Mouse (Mus musculus) kidney, adult 2 months (tissue): ENCODE data around the gene Slc44a3.

ENCODE experiments used
- CTCF ChIP-seq: fragments of 200-500 bp; conservative IDR thresholded peaks from 2 replicates; pipeline ENCODE4 v1.5.1; 2011; ENCODE audit warnings: low read depth, mild to moderate bottlenecking, control low read depth, low read length, moderate library complexity, mixed read lengths; ENCODE audit not compliant: insufficient read depth, insufficient read length
- POLR2A ChIP-seq: fragments of 200-500 bp; IDR thresholded peaks from one replicate; pipeline ENCODE4 v1.6.1; 2011; ENCODE audit warnings: low read depth, low read length, control low read depth

GRCm38 (mm10) chr3:121567337-121567900 lies 35.2 kb upstream of the Slc44a3 start:
- TF ChIP-seq CTCF (no peak), POLR2A (no peak)
